Mouse (Mus musculus) liver, embryonic 16.5 days (tissue): ENCODE measurements around the gene Sema3d. TPM values are rescaled to one million over a fixed set of nuclear protein-coding genes. Genes with fewer than 3 reads are reported as not detected.

Experiments used
- ATAC-seq: fragments of 200-750 bp; cut with Nextera tagmentation; 2 replicates; pipeline ENCODE4 v1.8.0; 2017; ENCODE audit warnings: low read depth, mild to moderate bottlenecking, moderate number of reproducible peaks, moderate library complexity
- H3K27ac ChIP-seq: fragments of 300-500 bp; sonication (generic); 2 replicates; pipeline ENCODE4 v1.5.1; 2014; ENCODE audit warnings: mild to moderate bottlenecking, low read length
- H3K27me3 ChIP-seq: fragments of 300-500 bp; sonication (generic); 2 replicates; pipeline ENCODE4 v1.6.1; 2014; ENCODE audit warnings: low read depth, low read length, mixed read lengths; ENCODE audit not compliant: control insufficient read depth, insufficient read depth
- H3K36me3 ChIP-seq: fragments of 300-500 bp; sonication (generic); 2 replicates; pipeline ENCODE4 v1.6.1; 2014; ENCODE audit warnings: mild to moderate bottlenecking; ENCODE audit not compliant: control insufficient read depth, insufficient read depth
- H3K4me1 ChIP-seq: fragments of 300-500 bp; sonication (generic); 2 replicates; pipeline ENCODE4 v1.6.1; 2014; ENCODE audit warnings: low read depth, low read length, mixed read lengths; ENCODE audit not compliant: control insufficient read depth
- H3K4me2 ChIP-seq: fragments of 300-500 bp; sonication (generic); 2 replicates; pipeline ENCODE4 v1.6.1; 2014; ENCODE audit warnings: low read depth, low read length, mixed read lengths
- H3K4me3 ChIP-seq: fragments of 300-500 bp; sonication (generic); 2 replicates; pipeline ENCODE4 v1.5.1; 2014; ENCODE audit warnings: low read depth, mild to moderate bottlenecking, low read length
- H3K9ac ChIP-seq: fragments of 300-500 bp; sonication (generic); 2 replicates; pipeline ENCODE4 v1.6.1; 2014; ENCODE audit warnings: low read depth, low read length
- H3K9me3 ChIP-seq: fragments of 300-500 bp; sonication (generic); replicated peaks from 2 replicates; pipeline ENCODE4 v1.6.1; 2016; ENCODE audit warnings: low read length; ENCODE audit not compliant: control insufficient read depth
- WGBS: fragments of 180-500 bp; shearing (Covaris S2); extraction: QIAGEN DNeasy Blood & Tissue Kit; methylation state at CpG from one replicate; pipeline ENCODE4 v1.1.7; 2014; ENCODE audit not compliant: insufficient replicate concordance; 5-methylcytosine and 5-hydroxymethylcytosine counted together
- polyA plus RNA-seq: library from polyadenylated mRNA; unstranded; fragments of >200 nt; fragmentation: Nextera tagmentation; extraction: Ambion mirVana; gene quantifications from 2 replicates; pipeline ENCODE4 v1.2.1, GENCODE M21; 2015

The Sema3d gene
- polyA plus RNA-seq, 1 experiment from 2014 or later, result 1.4 TPM

- no peaks in the 10 kb centered on the region for H3K27me3 ChIP-seq
- ATAC-seq, result no peak
- H3K27ac ChIP-seq, result no peak overlapping the region
- WGBS, result 64% methylated on average over 2 of the region's 2 CpGs
- no peak overlapping the region for H3K4me2 ChIP-seq
- no peak overlapping the region for H3K9ac ChIP-seq
- H3K4me1 ChIP-seq, result no peaks in the 10 kb centered on the region
- H3K36me3 ChIP-seq, result no peaks in the 10 kb centered on the region
- no peak overlapping the region for H3K4me3 ChIP-seq
- no peaks in the 10 kb centered on the region for H3K9me3 ChIP-seq
Measured at GRCm38 (mm10) chr5:12528596-12528995, 145.4 kb downstream of the Sema3d start.

GRCm38 (mm10) chr5:12529771-12530170 is 146.6 kb downstream of the Sema3d start:
- 67% methylated on average over 1 of the region's 1 CpGs for WGBS
- H3K9me3 ChIP-seq, result no peaks in the 10 kb centered on the region

GRCm38 (mm10) chr5:12541268-12541667 is 158.1 kb downstream of the Sema3d start:
- WGBS, result 34% methylated on average over 2 of the region's 2 CpGs
- no peak for ATAC-seq
- H3K27me3 ChIP-seq, result no peaks in the 10 kb centered on the region

More at GRCm38 (mm10) chr5:12529771-12530170, 146.6 kb downstream of the Sema3d start:
- Histone ChIP-seq H3K4me1 (no peaks in the 10 kb centered on the region), H3K4me3 (no peak overlapping the region), H3K36me3 (no peaks in the 10 kb centered on the region), H3K27ac (no peak overlapping the region), H3K9ac (no peak overlapping the region), H3K27me3 (no peaks in the 10 kb centered on the region), H3K4me2 (no peak overlapping the region)
- no peak for ATAC-seq

GRCm38 (mm10) chr5:12549046-12549669 is 166.0 kb downstream of the Sema3d start:
- WGBS, result 73% methylated on average over 8 of the region's 8 CpGs

More at GRCm38 (mm10) chr5:12541268-12541667, 158.1 kb downstream of the Sema3d start:
- H3K36me3 ChIP-seq, result no peaks in the 10 kb centered on the region
- H3K9ac ChIP-seq, result no peak overlapping the region
- no peaks in the 10 kb centered on the region for H3K9me3 ChIP-seq
- no peak overlapping the region for H3K4me3 ChIP-seq
- no peak overlapping the region for H3K4me2 ChIP-seq
- no peaks in the 10 kb centered on the region for H3K4me1 ChIP-seq
- H3K27ac ChIP-seq, result no peak overlapping the region

GRCm38 (mm10) chr5:12555401-12555800 is 172.2 kb downstream of the Sema3d start:
- no peaks in the 10 kb centered on the region for H3K4me1 ChIP-seq
- H3K36me3 ChIP-seq, result no peaks in the 10 kb centered on the region
- H3K9ac ChIP-seq, result no peak overlapping the region
- H3K4me2 ChIP-seq, result no peak overlapping the region
- no peak overlapping the region for H3K4me3 ChIP-seq
- no peak for ATAC-seq
- H3K27ac ChIP-seq, result no peak overlapping the region
- H3K27me3 ChIP-seq, result no peaks in the 10 kb centered on the region
- WGBS, result 40% methylated on average over 3 of the region's 3 CpGs
- no peaks in the 10 kb centered on the region for H3K9me3 ChIP-seq

More at GRCm38 (mm10) chr5:12549046-12549669, 166.0 kb downstream of the Sema3d start:
- Histone ChIP-seq H3K36me3 (no peaks in the 10 kb centered on the region), H3K4me2 (no peak overlapping the region), H3K4me3 (no peak overlapping the region), H3K9ac (no peak overlapping the region), H3K4me1 (no peaks in the 10 kb centered on the region), H3K27me3 (no peaks in the 10 kb centered on the region), H3K9me3 (no peaks in the 10 kb centered on the region), H3K27ac (no peak overlapping the region)
- no peak for ATAC-seq

GRCm38 (mm10) chr5:12557889-12558288 is 174.7 kb downstream of the Sema3d start:
- no peak overlapping the region for H3K9ac ChIP-seq
- H3K4me3 ChIP-seq, result no peak overlapping the region
- H3K36me3 ChIP-seq, result no peaks in the 10 kb centered on the region
- no peak overlapping the region for H3K27ac ChIP-seq
- no peak for ATAC-seq
- 37% methylated on average over 2 of the region's 2 CpGs for WGBS
- H3K4me1 ChIP-seq, result no peaks in the 10 kb centered on the region
- H3K27me3 ChIP-seq, result no peaks in the 10 kb centered on the region
- H3K9me3 ChIP-seq, result no peaks in the 10 kb centered on the region
- H3K4me2 ChIP-seq, result no peak overlapping the region

- H3K4me2 ChIP-seq, result no peak overlapping the region
- 25% methylated on average over 2 of the region's 2 CpGs for WGBS
- no peak overlapping the region for H3K27ac ChIP-seq
- H3K4me1 ChIP-seq, result no peaks in the 10 kb centered on the region
- H3K9me3 ChIP-seq, result no peaks in the 10 kb centered on the region
- ATAC-seq, result no peak
- H3K9ac ChIP-seq, result no peak overlapping the region
- no peak overlapping the region for H3K4me3 ChIP-seq
- no peaks in the 10 kb centered on the region for H3K27me3 ChIP-seq
- H3K36me3 ChIP-seq, result no peaks in the 10 kb centered on the region
Measured at GRCm38 (mm10) chr5:12561740-12562139, 178.6 kb downstream of the Sema3d start.

GRCm38 (mm10) chr5:12562204-12562603 is 179.0 kb downstream of the Sema3d start:
- H3K27me3 ChIP-seq, result no peaks in the 10 kb centered on the region
- no peaks in the 10 kb centered on the region for H3K36me3 ChIP-seq
- H3K4me3 ChIP-seq, result no peak overlapping the region
- ATAC-seq, result no peak
- no peaks in the 10 kb centered on the region for H3K4me1 ChIP-seq
- no peak overlapping the region for H3K27ac ChIP-seq
- no peaks in the 10 kb centered on the region for H3K9me3 ChIP-seq
- H3K9ac ChIP-seq, result no peak overlapping the region
- H3K4me2 ChIP-seq, result no peak overlapping the region
- WGBS, result 34% methylated on average over 5 of the region's 5 CpGs

GRCm38 (mm10) chr5:12563132-12563531 is 179.9 kb downstream of the Sema3d start:
- Histone ChIP-seq H3K9ac (no peak overlapping the region), H3K9me3 (no peaks in the 10 kb centered on the region), H3K27ac (no peak overlapping the region), H3K4me1 (no peaks in the 10 kb centered on the region), H3K4me3 (no peak overlapping the region), H3K36me3 (no peaks in the 10 kb centered on the region), H3K27me3 (no peaks in the 10 kb centered on the region), H3K4me2 (no peak overlapping the region)
- 69% methylated on average over 11 of the region's 11 CpGs for WGBS
- ATAC-seq, result no peak
